ENCODE assay signal across 15 mouse cellular contexts in genomic region chr8:106836525-106836924, GRCm38 (mm10).
"Had no signal": no experiment of that assay in that cellular context is flagged by ENCODE, and none has a peak within 500 bp of the region (broad histone marks: within the 10 kb centered on the region; RNA-seq: fewer than 3 reads in every experiment).

No protein-coding gene starts in this region.

- H3K27me3 ChIP-seq: limb, embryonic 15.5 days; liver, embryonic 13.5 days; neural tube, embryonic 12.5 days had no signal

- H3K27ac ChIP-seq: limb, embryonic 15.5 days; liver, embryonic 13.5 days; midbrain, embryonic 10.5 days; neural tube, embryonic 12.5 days had no signal

- H3K36me3 ChIP-seq: limb, embryonic 15.5 days; liver, embryonic 13.5 days; neural tube, embryonic 12.5 days had no signal

- H3K4me1 ChIP-seq: liver, embryonic 13.5 days had no signal

- H3K9me3 ChIP-seq: limb, embryonic 15.5 days; liver, embryonic 13.5 days; midbrain, embryonic 10.5 days; neural tube, embryonic 12.5 days had no signal

- H3K4me2 ChIP-seq: limb, embryonic 15.5 days; liver, embryonic 13.5 days; neural tube, embryonic 12.5 days had no signal

- ATAC-seq: intestine, embryonic 16.5 days had no signal

- DNase-seq: kidney, adult 2 months; kidney, postnatal 25 days; layer of hippocampus, adult 9-11 months; layer of hippocampus, postnatal 36 days; liver, embryonic 13.5 days; lung, postnatal 10 days; midbrain, embryonic 14.5 days; retina, postnatal 1 day; right cerebral cortex, postnatal 4 days; spleen, adult 18-20 months had no signal

- H3K4me3 ChIP-seq: limb, embryonic 15.5 days; liver, embryonic 13.5 days; midbrain, embryonic 10.5 days; myocyte; neural tube, embryonic 12.5 days had no signal

- H3K9ac ChIP-seq: limb, embryonic 15.5 days; liver, embryonic 13.5 days; neural tube, embryonic 12.5 days had no signal
